Mouse (Mus musculus) E14TG2a.4 (cell line): ENCODE results near the gene Trim8.

Experiments used
- CTCF ChIP-seq: conservative IDR thresholded peaks from 2 replicates; pipeline ENCODE4 v1.5.1; 2014; ENCODE audit warnings: low read length
- NANOG ChIP-seq: IDR thresholded peaks from 2 replicates; pipeline ENCODE4 v1.6.1; 2014; ENCODE audit warnings: borderline replicate concordance, low read length, mixed read lengths
- POU5F1 ChIP-seq: IDR thresholded peaks from 2 replicates; pipeline ENCODE4 v1.6.1; 2014; ENCODE audit warnings: low read length, borderline replicate concordance

- no peak for TF ChIP-seq CTCF
- TF ChIP-seq NANOG: no peak
- TF ChIP-seq POU5F1: no peak
Measured at GRCm38 (mm10) chr19:46528529-46529213, 27.2 kb downstream of the Trim8 start.
